Mouse (Mus musculus) midbrain, embryonic 15.5 days (tissue): ENCODE results near the gene BC048562. TPM values are rescaled to one million over a fixed set of nuclear protein-coding genes. Genes with fewer than 3 reads are reported as not detected.
A peak's percentile ranks its signal among the peaks of the same experiment; 100 is the strongest.

Experiments
- ATAC-seq: fragments of 200-750 bp; cut with Nextera tagmentation; replicated peaks from 2 replicates; pipeline ENCODE4 v1.8.0; 2017; ENCODE audit warnings: moderate TSS enrichment
- H3K27ac ChIP-seq: fragments of 300-500 bp; sonication (generic); 2 replicates; pipeline ENCODE4 v1.5.1; 2015; ENCODE audit warnings: mild to moderate bottlenecking, inconsistent platforms
- H3K27me3 ChIP-seq: fragments of 300-500 bp; sonication (generic); replicated peaks from 2 replicates; pipeline ENCODE4 v1.6.1; 2015; ENCODE audit warnings: inconsistent platforms
- H3K36me3 ChIP-seq: fragments of 300-500 bp; sonication (generic); replicated peaks from 2 replicates; pipeline ENCODE4 v1.6.1; 2015; ENCODE audit warnings: inconsistent platforms
- H3K4me1 ChIP-seq: fragments of 300-500 bp; sonication (generic); 2 replicates; pipeline ENCODE4 v1.6.1; 2015; ENCODE audit warnings: inconsistent platforms
- H3K4me2 ChIP-seq: fragments of 300-500 bp; sonication (generic); 2 replicates; pipeline ENCODE4 v1.6.1; 2015; ENCODE audit warnings: inconsistent platforms, mild to moderate bottlenecking, moderate library complexity
- H3K4me3 ChIP-seq: fragments of 300-500 bp; sonication (generic); 2 replicates; pipeline ENCODE4 v1.5.1; 2015; ENCODE audit warnings: mild to moderate bottlenecking, inconsistent platforms
- H3K9ac ChIP-seq: fragments of 300-500 bp; sonication (generic); 2 replicates; pipeline ENCODE4 v1.6.1; 2015; ENCODE audit warnings: mild to moderate bottlenecking, inconsistent platforms
- H3K9me3 ChIP-seq: fragments of 300-500 bp; sonication (generic); 2 replicates; pipeline ENCODE4 v1.6.1; 2016; ENCODE audit warnings: inconsistent platforms
- WGBS: fragments of 180-500 bp; shearing (Covaris S2); methylation state at CpG from one replicate; pipeline ENCODE4 v1.1.7; 2015; ENCODE audit warnings: mixed read lengths; 5-methylcytosine and 5-hydroxymethylcytosine counted together
- polyA plus RNA-seq: library from polyadenylated mRNA; unstranded; fragments of >200 nt; fragmentation: Nextera tagmentation; extraction: Ambion mirVana; gene quantifications from 2 replicates; pipeline ENCODE4 v1.2.1, GENCODE M21; 2015

BC048562 gene
- polyA plus RNA-seq, 1 experiment from 2014 or later = not detected

DNA sequence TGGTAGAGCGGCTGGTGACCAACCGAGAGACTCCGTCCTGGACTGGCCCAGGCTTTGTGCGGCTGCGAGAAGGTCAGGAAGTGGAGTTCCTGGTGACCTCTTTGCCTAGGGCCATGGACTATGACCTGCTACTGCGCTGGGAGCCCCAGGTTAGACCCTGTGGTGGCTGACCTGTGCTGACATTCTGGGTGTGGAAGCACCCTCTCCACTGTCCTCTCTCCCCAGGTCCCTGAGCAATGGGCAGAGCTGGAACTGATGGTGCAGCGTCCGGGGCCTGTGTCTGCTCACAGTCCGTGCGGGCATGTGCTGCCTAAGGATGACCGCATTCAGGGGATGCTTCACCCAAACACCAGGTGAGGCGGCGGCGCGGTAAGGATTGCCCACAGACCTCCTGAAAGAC, 47.7 kb downstream of the BC048562 start:
- H3K4me1 ChIP-seq = peaks cover 12% of the 10 kb centered on the region
- no peaks in the 10 kb centered on the region for H3K9me3 ChIP-seq
- H3K36me3 ChIP-seq = no peaks in the 10 kb centered on the region
- H3K27me3 ChIP-seq = no peaks in the 10 kb centered on the region
- no peak overlapping the region for H3K4me2 ChIP-seq
- no peak overlapping the region for H3K9ac ChIP-seq
- no peak for ATAC-seq
- no peak overlapping the region for H3K27ac ChIP-seq
- WGBS = 95% methylated on average over 15 of the region's 15 CpGs
- H3K4me3 ChIP-seq = no peak overlapping the region

- H3K4me1 ChIP-seq = peaks cover 8% of the 10 kb centered on the region
- WGBS = 95% methylated on average over 19 of the region's 19 CpGs
- ATAC-seq = no peak
- no peak overlapping the region for H3K27ac ChIP-seq
- H3K27me3 ChIP-seq = no peaks in the 10 kb centered on the region
- H3K9me3 ChIP-seq = no peaks in the 10 kb centered on the region
- no peak overlapping the region for H3K4me2 ChIP-seq
- no peak overlapping the region; the same call in 1 of the 2 replicates for H3K9ac ChIP-seq
- H3K36me3 ChIP-seq = no peaks in the 10 kb centered on the region
- H3K4me3 ChIP-seq = no peak overlapping the region
Measured at GRCm38 (mm10) chr9:108485301-108485875, 49.1 kb downstream of the BC048562 start.

DNA sequence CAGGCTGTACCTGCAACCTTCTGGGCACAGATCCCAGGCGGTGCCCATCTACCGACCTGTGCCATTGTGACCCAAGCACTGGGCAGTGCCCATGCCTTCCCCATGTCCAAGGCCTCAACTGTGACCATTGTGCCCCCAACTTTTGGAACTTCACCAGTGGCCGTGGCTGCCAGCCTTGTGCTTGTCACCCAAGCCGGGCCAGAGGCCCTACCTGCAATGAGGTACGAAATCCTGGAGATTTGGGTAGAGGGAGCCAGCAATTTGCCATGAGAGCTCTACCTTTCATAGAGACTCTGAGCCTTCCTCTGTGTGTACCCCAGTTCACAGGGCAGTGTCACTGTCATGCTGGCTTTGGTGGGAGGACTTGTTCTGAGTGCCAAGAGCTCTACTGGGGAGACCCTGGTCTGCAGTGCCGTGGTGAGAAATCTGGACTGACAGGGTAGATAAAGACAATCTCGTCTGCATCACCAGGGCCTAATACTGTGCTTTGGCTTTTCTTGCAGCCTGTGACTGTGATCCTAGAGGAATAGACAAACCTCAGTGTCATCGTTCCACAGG, 50.8 kb downstream of the BC048562 start:
- WGBS = 93% methylated on average over 8 of the region's 8 CpGs
- Histone ChIP-seq H3K4me3 (no peak overlapping the region), H3K27ac (no peak overlapping the region), H3K9ac (no peak overlapping the region), H3K4me1 (peaks cover 17% of the 10 kb centered on the region), H3K9me3 (no peaks in the 10 kb centered on the region), H3K27me3 (no peaks in the 10 kb centered on the region), H3K36me3 (no peaks in the 10 kb centered on the region), H3K4me2 (no peak overlapping the region)
- no peak for ATAC-seq

DNA sequence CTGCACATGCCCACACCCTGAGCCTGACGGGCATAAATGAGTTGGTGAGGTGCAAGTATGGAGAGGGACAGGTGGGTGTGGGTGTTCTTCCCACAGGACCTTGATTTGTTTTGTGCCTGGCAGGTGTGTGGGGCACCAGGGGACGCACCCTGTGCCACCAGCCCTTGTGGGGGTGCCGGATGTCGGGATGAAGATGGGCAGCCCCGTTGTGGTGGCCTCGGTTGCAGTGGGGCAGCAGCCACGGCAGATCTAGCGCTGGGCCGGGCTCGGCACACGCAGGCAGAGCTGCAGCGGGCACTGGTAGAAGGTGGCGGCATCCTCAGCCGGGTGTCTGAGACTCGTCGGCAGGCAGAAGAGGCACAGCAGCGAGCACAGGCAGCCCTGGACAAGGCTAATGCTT, 52.1 kb downstream of the BC048562 start:
- peaks cover 6% of the 10 kb centered on the region; the same call in 1 of the 2 replicates for H3K36me3 ChIP-seq
- H3K27ac ChIP-seq = no peak overlapping the region
- 95% methylated on average over 17 of the region's 17 CpGs for WGBS
- no peaks in the 10 kb centered on the region for H3K9me3 ChIP-seq
- H3K4me3 ChIP-seq = no peak overlapping the region
- no peak for ATAC-seq
- peaks cover 25% of the 10 kb centered on the region for H3K4me1 ChIP-seq
- no peak overlapping the region for H3K9ac ChIP-seq
- H3K27me3 ChIP-seq = no peaks in the 10 kb centered on the region
- H3K4me2 ChIP-seq = no peak overlapping the region

GRCm38 (mm10) chr9:108489215-108489614, 52.9 kb downstream of the BC048562 start:
- no peaks in the 10 kb centered on the region for H3K27me3 ChIP-seq
- H3K9ac ChIP-seq = no peak overlapping the region
- ATAC-seq = no peak
- peaks cover 25% of the 10 kb centered on the region for H3K4me1 ChIP-seq
- H3K4me2 ChIP-seq = no peak overlapping the region
- no peak overlapping the region for H3K4me3 ChIP-seq
- no peak overlapping the region for H3K27ac ChIP-seq
- no peaks in the 10 kb centered on the region for H3K9me3 ChIP-seq
- H3K36me3 ChIP-seq = peaks cover 14% of the 10 kb centered on the region
- 97% methylated on average over 20 of the region's 20 CpGs for WGBS

- 64% methylated on average over 26 of the region's 26 CpGs for whole genome bisulfite sequencing
Measured at GRCm38 (mm10) chr9:108489702-108490558, 53.6 kb downstream of the BC048562 start.

GRCm38 (mm10) chr9:108490559-108491285, 54.4 kb downstream of the BC048562 start, which contains the start of gene Usp19:
Usp19 (plus strand) TSS chr9:108490602.
- ATAC-seq = peak; percentile 95
- WGBS = under 1% methylated on average over 69 of the region's 69 CpGs
- Histone ChIP-seq H3K9me3 (no peaks in the 10 kb centered on the region), H3K27ac (peak within 1 kb of the TSS; percentile 95), H3K36me3 (peaks cover 29% of the 10 kb centered on the region), H3K9ac (peak within 1 kb of the TSS; percentile 83), H3K4me3 (peak within 1 kb of the TSS; percentile 70), H3K4me1 (peaks cover 25% of the 10 kb centered on the region), H3K4me2 (peak within 1 kb of the TSS; percentile 92), H3K27me3 (no peaks in the 10 kb centered on the region)

More at GRCm38 (mm10) chr9:108489702-108490558, 53.6 kb downstream of the BC048562 start:
- Histone ChIP-seq H3K27ac (peak overlapping the region; percentile 95), H3K36me3 (peaks cover 22% of the 10 kb centered on the region), H3K4me1 (peaks cover 25% of the 10 kb centered on the region), H3K4me2 (peak overlapping the region; percentile 92), H3K27me3 (no peaks in the 10 kb centered on the region), H3K4me3 (peak overlapping the region; percentile 70), H3K9ac (peak overlapping the region; percentile 83), H3K9me3 (no peaks in the 10 kb centered on the region)
- ATAC-seq = peak; percentile 61

DNA sequence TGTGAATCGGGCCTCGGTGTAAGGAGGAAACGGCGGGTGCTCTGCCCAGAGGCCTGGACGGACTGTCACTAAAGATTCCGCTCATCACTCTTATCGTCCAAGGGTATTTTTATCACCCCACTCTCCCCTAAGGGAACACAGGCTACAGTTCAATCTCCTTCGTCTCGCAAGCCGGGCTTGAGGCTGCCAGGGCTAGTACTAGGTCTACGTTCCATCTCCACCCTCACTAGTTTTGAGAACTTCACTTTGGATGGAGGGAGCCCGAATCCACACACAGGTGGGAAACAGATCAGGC, 55.0 kb downstream of the BC048562 start:
- 10% methylated on average over 12 of the region's 12 CpGs for WGBS
- ATAC-seq = no peak; the same call in 1 of the 2 replicates

DNA sequence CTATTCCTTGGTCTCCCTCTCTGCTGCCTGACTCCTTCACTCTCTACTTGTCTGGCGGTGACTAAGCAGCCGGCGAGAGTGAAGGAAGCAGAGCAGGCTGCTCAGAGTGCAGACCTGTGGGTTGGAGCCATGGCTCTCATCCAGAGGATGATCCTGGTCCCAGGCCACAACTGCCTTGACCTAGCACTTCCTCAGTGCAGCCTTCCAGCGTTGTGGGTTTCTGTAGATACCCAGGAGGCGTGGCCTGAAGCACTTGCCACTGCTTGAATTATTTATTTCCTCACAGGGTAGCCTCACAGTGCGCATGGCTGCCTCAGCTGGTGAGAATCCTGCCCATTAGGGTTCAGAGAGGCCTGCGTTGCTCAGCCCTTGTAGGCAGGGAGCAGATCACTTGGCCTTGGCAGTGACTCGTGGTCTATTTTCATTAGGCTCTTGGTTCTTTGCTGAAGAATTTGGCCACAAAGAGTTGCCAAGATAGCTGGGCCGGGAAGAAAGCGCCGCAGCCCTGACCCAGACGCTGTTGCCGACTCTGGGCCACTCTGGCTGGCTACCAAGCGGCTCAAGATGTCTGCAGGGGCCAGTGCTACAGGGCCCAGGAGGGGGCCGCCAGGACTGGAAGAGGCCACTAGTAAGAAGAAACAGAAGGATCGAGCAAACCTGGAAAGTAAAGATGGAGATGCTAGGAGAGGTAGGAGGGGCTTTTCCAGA, 55.9 kb downstream of the BC048562 start:
- H3K9ac ChIP-seq = 0 out of 2 replicates have a peak overlapping the region, but pooled peaks have one; percentile 83
- peak overlapping the region; percentile 70 for H3K4me3 ChIP-seq
- no peaks in the 10 kb centered on the region for H3K9me3 ChIP-seq
- no peak for ATAC-seq
- H3K27ac ChIP-seq = no peak overlapping the region
- H3K4me2 ChIP-seq = peak overlapping the region; percentile 92
- WGBS = 86% methylated on average over 16 of the region's 16 CpGs
- no peaks in the 10 kb centered on the region for H3K27me3 ChIP-seq
- H3K4me1 ChIP-seq = peaks cover 25% of the 10 kb centered on the region
- peaks cover 44% of the 10 kb centered on the region for H3K36me3 ChIP-seq

More for the DNA sequence above, 55.0 kb downstream of the BC048562 start:
- no peaks in the 10 kb centered on the region for H3K27me3 ChIP-seq
- H3K4me3 ChIP-seq = peak overlapping the region; percentile 70
- peaks cover 35% of the 10 kb centered on the region for H3K36me3 ChIP-seq
- H3K4me2 ChIP-seq = peak overlapping the region; percentile 92
- H3K27ac ChIP-seq = peak overlapping the region; percentile 95
- H3K9ac ChIP-seq = peak overlapping the region; percentile 83
- no peaks in the 10 kb centered on the region for H3K9me3 ChIP-seq
- peaks cover 25% of the 10 kb centered on the region for H3K4me1 ChIP-seq

- Histone ChIP-seq H3K27me3 (no peaks in the 10 kb centered on the region), H3K4me3 (no peak overlapping the region), H3K9me3 (no peaks in the 10 kb centered on the region), H3K36me3 (peaks cover 54% of the 10 kb centered on the region), H3K27ac (no peak overlapping the region), H3K9ac (no peak overlapping the region), H3K4me2 (no peak overlapping the region), H3K4me1 (peaks cover 25% of the 10 kb centered on the region)
- ATAC-seq = no peak
- 97% methylated on average over 8 of the region's 8 CpGs for WGBS
Measured at GRCm38 (mm10) chr9:108493246-108493645, 57.0 kb downstream of the BC048562 start.

DNA sequence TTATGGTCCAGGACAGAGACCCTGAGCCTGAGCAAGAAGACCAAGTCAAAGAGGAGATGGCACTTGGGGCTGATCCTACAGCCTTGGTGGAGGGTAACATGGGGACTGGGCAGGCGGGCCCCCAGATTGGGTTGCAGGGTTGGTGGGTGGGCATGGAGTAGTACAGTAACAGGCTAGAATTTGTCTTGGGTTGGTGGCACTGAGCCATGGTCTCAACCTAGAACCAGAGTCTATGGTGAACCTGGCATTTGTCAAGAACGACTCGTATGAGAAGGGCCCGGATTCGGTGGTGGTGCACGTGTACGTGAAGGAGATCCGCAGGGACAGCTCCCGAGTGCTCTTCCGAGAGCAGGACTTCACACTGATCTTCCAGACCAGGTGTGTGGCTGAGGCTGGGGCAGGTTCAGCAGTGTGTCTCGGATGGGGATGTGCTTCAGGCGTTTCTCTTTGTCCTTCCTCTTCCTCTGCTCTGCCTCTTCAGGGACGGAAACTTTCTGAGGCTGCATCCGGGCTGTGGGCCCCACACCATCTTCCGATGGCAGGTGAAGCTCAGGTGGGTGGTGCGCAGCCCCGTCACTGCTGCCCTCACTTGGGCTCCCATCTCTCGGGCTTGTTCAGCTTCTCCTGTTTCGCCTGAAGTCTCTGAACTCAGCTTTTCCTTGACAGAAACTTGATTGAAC, 58.0 kb downstream of the BC048562 start:
- Histone ChIP-seq H3K9ac (no peak overlapping the region), H3K4me1 (peaks cover 25% of the 10 kb centered on the region), H3K4me2 (no peak overlapping the region), H3K9me3 (no peaks in the 10 kb centered on the region), H3K36me3 (peaks cover 64% of the 10 kb centered on the region), H3K4me3 (no peak overlapping the region), H3K27me3 (no peaks in the 10 kb centered on the region), H3K27ac (no peak overlapping the region)
- ATAC-seq = no peak
- 95% methylated on average over 19 of the region's 19 CpGs for WGBS
